Mouse (Mus musculus) frontal cortex, postnatal 36 days (tissue): ENCODE data around the gene Pqlc3.

Source experiments
- DNase-seq, 2 experiments: peaks; one replicate each; pipeline ENCODE4 v3.0.0; 2022; ENCODE audit warnings: low spot score in 2 of 2

The Pqlc3 gene

DNA sequence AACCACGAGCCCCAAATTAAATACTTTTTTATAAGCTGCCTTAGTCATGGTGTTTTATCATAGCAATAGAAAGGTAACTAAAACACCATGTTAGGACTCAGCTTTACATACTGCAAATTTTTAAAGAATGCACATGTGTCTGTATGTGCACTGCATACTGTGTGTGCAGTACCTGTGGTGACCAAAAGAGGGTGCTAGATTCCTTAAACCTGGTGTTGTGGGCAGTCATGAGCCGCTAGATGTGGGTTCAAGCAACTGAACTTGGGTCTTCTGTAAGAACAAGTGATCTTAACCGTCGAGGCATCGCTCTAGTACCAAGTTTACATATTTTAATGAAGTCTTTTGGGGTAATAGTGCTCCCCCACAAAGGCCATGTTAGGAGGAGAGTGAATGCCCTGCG lies 9.3 kb upstream of the Pqlc3 start:
- DNase-seq, result no peak

DNA sequence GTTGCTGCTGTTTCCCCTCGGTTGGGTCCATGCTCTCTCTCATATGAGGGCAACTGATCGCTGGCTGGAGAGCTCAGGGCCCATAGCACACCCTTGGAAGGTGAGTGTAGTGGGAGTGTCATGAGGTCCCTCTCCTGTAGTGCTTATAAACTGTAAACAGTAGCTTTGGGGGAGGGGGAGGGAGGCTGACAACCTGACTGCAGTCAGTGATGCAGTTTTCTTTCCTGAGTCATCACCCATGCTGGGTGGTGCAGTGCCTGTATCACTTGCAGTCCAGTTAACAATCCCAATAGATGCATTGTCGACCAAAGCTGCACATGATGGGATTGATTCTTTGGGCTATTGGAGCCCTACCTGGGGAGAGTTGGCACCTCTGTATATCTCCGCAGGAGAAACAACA lies 1.0 kb upstream of the Pqlc3 start:
- DNase-seq, result no peak

DNA sequence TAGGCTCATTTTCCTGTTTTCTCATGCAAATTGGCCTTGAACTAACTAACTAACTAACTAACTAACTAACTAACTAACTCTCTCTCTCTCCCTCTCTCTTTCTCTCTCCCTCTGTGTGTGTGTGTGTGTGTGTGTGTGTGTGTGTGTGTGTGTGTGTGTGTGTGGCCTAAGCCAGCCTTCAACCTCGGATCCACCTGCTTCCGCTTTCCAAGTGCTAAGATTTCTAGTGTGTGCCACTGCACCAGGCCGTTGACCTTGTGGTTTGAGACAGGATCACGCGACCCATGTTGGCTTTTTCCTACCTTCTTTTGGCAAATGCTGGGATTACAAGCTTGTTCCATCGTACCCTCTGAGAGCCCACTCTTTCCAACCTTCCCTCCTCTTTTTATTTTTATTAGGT lies 420 bp upstream of the Pqlc3 start:
- DNase-seq, result no peak

DNA sequence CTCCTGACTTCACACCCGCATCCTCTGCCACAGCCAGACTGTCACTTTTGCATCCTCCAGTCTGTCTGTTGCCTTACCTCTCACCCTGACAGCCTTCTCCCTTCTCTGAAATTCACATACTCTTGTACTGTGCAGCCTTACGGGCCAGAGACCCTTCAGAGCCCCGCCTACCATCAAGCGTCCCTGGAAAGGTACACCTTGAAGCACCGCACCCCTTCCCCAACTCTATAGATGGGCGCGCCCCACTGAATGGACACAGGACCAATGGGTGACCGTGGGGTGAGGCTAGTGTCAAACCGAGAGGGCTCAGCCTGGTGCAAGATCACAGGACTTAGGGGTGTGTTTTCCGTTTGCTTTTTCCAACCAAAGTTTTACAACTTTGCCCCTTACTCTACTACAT lies 1.1 kb downstream of the Pqlc3 start:
- no peak for DNase-seq

DNA sequence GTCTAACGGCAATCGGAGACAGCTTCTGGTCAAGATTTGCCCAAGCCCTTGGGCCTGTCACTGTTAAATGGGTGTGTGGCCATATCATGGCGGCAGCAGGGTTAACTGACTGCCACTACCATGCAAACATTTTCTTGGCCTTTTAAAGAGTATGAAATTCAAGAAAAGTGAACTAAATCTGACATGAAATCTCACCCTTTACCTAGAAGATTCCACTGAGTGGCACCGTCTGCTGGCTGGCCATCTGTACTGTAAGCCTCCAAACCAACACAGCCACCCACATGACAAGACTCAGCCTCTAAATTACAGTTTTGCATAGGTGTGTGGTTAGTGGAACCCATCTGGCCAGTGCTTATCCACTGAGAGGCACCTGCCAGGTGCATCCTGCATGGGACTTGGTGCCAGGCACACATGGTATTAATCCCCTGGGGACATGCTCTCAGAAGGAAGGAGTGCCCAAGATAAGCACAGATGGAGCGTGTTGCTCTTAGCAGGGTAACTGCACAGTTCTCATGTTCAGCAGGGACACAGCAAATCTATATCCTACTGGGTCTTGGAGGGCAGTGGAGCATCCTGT lies 3.2 kb downstream of the Pqlc3 start:
- DNase-seq, result peak in 1 of 2 experiments; percentile 41

DNA sequence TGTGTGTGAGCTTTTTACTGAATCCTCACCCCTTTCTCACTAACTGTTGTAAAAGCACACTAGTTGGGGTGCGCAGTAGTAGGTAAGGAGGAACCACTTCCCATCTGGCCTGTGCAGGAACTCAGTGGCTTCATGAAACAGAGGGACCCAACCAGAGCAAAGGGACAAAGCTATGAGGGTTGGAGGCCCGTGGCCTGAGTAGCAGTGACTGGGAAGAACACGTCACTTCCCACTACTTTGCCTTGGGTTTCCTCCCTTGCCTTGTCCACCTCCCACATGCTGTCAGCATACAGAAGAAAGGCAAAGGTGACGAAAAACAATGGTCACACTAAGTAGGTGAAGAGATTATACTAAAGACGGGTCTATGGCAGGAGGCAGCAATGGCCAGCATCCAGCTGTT lies 3.9 kb downstream of the Pqlc3 start:
- no peak for DNase-seq

DNA sequence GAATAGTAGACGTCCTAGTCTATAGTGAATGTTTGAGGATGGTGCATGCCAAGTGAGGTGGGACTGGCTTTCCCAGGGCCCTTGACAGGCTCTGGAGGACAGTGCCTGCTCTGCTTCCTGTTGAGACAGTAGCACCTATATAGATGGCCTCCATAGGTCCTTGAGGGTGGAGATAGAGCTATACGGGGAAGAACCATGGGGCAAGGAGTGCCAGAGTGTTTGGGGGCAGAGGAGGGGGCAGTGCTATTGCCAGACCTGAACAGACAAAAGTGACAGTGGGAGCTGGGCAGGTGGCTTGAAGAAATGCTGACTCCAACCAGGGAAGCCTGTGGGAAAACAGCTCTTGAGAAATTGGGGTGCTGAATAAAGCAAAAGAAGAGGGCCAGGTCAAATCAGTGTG lies 5.9 kb downstream of the Pqlc3 start:
- no peak for DNase-seq

DNA sequence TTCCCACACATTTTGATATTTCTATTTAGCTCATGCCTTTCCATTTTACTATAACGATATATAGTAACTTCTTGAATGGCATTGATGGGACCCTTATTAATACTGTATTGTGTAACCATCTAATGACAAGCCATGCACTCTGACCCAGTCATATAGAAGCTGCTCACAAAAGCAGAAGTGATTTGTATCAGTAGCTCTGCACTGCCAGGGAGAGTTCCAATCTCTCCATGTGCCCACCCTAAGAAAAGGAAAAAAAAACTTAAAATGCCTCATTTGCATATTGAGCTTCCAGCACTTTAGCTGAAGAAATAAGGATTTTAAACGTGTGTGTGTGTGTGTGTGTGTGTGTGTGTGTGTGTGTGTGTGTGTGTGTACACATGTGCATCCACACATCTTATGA lies 7.9 kb downstream of the Pqlc3 start:
- no peak for DNase-seq

DNA sequence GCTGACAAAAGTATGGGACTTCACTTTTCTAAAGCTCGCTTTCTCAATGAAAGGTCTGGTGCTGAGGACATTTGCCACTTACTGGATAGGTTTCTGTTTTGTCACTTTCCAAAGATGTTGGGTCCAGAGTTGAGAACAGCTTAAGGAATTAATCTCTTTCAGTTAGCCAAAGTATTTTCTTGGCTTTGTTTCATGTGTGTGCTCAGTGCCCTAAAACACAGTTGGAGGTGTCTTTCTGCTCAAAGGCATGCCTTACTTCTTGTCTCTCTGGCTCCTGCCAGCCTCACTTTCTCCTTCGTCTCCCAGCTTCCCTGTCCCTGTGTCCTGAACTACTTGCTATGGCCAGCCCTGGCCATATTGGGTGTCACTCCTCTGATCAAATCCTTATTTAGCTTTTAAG lies 8.8 kb downstream of the Pqlc3 start:
- DNase-seq, result no peak

DNA sequence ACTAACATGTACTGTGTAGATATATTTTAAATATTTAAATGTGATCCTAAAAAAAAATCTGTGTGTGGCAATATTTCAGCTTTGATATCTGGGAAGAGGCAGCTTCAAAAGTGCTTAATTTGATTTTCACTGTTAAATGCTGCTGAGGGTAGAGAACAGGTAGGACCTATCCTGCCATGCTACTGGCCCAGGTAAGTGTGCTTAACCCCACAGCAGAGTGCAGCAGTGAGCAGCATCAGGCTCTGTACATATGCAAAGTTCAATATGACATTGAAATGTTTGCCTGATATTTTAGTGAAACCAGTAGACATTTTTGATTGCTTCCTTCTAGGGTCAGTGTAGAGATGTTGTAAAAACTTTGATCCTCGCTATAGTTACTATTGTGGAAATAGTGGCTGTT lies 14.4 kb downstream of the Pqlc3 start:
- DNase-seq, result no peak

DNA sequence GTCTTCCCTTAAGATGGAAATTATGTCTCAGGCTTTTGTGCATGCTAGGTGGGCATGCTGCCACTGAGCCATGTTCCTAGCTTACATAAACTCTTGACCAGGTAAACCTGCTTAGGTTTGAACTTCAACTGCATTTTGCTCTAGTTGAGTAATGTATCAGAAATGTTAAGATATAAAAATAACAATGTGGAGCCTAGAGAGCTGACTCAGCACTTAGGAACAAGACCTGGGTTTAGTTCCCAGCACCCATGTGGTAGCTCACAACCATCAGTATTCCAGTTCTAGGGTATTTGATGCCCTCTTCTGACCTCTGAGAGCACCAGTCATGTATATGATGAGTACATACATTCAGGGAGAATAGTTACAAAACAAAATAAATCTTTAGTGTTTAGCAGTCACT lies 23.1 kb downstream of the Pqlc3 start:
- DNase-seq, result no peak

DNA sequence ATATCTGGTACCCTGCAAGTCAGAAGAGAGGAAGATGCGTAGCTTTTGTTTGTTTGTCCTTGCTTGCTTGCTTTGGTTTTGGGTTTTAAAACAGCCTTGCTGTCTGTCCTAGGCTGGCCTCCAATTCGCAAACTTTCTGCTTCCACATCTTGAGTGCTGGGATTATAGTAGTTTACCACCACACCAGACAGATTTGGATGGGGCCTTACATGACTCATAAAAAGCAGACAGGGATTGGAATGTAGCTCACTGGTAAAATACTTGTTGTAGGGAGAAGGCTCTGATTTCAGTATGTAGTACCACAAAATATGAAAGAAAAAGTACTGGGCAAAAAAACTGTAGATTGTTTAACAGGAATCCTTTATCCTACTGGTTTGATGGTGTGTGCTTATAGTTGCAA lies 33.4 kb downstream of the Pqlc3 start:
- no peak for DNase-seq

DNA sequence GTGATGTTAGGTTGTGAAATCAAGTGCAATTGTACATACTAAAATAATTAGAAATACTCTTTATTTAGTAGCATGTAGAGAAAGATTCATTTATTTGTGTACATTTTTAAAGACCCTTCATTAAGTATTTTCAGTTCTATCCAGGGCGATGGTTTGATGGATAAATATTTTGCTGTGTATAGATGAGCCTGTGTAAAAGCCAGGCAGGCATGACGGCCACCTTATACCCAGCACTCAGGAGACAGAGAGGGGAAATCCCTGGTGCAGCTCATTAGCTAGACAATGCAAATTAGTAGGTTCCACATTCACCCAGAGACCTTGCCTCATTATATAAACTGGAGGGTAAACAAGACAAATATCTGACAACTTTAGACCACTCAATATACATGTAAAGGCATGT lies 36.9 kb downstream of the Pqlc3 start:
- no peak for DNase-seq

DNA sequence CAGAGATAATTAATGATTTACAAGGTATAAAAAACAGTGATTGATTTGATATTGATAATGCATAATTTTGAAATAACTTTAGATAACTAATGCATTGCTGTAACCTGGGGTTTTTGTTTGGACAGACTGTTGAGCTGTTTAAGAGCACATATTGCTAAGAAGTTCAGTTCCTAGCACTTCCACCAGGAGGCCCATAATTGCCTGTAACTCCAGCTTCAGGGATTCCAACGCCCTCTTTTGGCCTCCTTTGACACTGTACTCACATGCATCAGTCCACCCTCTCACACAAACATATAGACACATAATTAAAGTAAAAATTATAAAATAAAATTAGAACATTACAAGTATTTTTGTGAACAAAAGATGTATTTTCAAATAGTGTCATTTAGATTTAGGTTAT lies 41.4 kb downstream of the Pqlc3 start:
- DNase-seq, result no peak

DNA sequence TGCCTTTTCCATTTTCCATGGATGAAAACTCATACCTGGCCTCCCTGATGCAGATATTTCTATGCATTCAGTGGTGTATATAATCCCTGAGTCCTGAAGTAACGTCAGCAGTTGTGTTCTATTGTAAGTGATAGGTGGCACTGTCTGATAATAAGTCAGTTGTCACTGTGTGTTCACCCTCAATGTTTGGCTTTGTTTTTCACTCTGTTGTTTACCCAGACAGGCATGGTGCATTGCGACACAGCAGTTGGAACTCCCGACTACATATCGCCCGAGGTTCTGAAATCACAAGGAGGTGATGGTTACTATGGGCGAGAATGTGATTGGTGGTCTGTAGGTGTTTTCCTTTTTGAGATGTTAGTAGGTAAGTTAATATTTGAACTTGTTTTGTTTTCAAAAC lies 52.0 kb downstream of the Pqlc3 start:
- DNase-seq, result no peak

DNA sequence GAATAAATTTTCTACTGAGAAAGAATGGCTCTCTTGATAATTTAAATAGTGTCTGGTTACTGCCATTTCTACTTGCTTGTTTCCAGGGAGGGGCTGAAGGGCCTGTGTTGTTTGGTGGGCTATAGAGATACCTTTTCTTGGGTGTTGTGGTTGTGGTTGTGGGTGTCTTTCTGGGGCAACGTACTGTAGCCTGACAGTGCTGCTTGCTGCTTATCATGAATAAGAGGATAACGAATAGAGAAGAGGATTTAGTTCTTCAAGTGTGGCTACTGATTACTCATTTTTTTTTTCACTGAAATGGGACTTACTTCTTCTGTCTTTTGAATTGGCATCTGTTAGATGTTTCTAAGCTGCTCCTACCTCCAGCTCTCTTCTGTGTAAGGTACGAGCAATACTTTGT lies 58.2 kb downstream of the Pqlc3 start:
- no peak for DNase-seq
